Mouse (Mus musculus) midbrain, postnatal 0 days (tissue): ENCODE results near the gene Trim37. TPM values are rescaled to one million over a fixed set of nuclear protein-coding genes. Genes with fewer than 3 reads are reported as not detected.

Experiments
- ATAC-seq: fragments of 200-750 bp; cut with Nextera tagmentation; 2 replicates; pipeline ENCODE4 v1.8.0; 2017; ENCODE audit warnings: moderate number of reproducible peaks, mild to moderate bottlenecking, moderate TSS enrichment, moderate library complexity; ENCODE audit not compliant: low FRiP score
- DNase-seq: peaks from one replicate; pipeline ENCODE4 v3.0.0-alpha.2; 2015; ENCODE audit warnings: low spot score
- H3K27ac ChIP-seq: fragments of 300-500 bp; sonication (generic); 2 replicates; pipeline ENCODE4 v1.5.1; 2014; ENCODE audit warnings: low read depth, mild to moderate bottlenecking, low read length, mixed read lengths
- H3K27me3 ChIP-seq: fragments of 300-500 bp; sonication (generic); 2 replicates; pipeline ENCODE4 v1.6.1; 2014; ENCODE audit warnings: low read length, control low read depth, mixed read lengths; ENCODE audit not compliant: insufficient read depth
- H3K36me3 ChIP-seq: fragments of 300-500 bp; sonication (generic); 2 replicates; pipeline ENCODE4 v1.6.1; 2014; ENCODE audit warnings: low read length, control low read depth, mixed read lengths; ENCODE audit not compliant: insufficient read depth
- H3K4me1 ChIP-seq: fragments of 300-500 bp; sonication (generic); 2 replicates; pipeline ENCODE4 v1.6.1; 2014; ENCODE audit warnings: mild to moderate bottlenecking, control low read depth, antibody characterized with exemption, low read length, mixed read lengths; ENCODE audit not compliant: insufficient read depth
- H3K4me2 ChIP-seq: fragments of 300-500 bp; sonication (generic); 2 replicates; pipeline ENCODE4 v1.6.1; 2014; ENCODE audit warnings: low read depth, mild to moderate bottlenecking, low read length, mixed read lengths; ENCODE audit not compliant: poor library complexity, severe bottlenecking
- H3K4me3 ChIP-seq: fragments of 300-500 bp; sonication (generic); 2 replicates; pipeline ENCODE4 v1.5.1; 2014; ENCODE audit warnings: low read depth, mild to moderate bottlenecking, low read length, moderate library complexity
- H3K9ac ChIP-seq: fragments of 300-500 bp; sonication (generic); replicated peaks from 2 replicates; pipeline ENCODE4 v1.6.1; 2014; ENCODE audit warnings: mild to moderate bottlenecking, low read length, moderate library complexity, mixed read lengths; ENCODE audit not compliant: poor library complexity, severe bottlenecking
- H3K9me3 ChIP-seq: fragments of 300-500 bp; sonication (generic); 2 replicates; pipeline ENCODE4 v1.6.1; 2016; ENCODE audit warnings: low read length, control low read depth
- CTCF ChIP-seq: IDR thresholded peaks from 2 replicates; pipeline ENCODE4 v1.5.1; 2016; ENCODE audit warnings: antibody characterized with exemption, mild to moderate bottlenecking
- WGBS: fragments of 180-500 bp; shearing (Covaris S2); extraction: QIAGEN DNeasy Blood & Tissue Kit; methylation state at CpG from one replicate; pipeline ENCODE4 v1.1.7; 2014; 5-methylcytosine and 5-hydroxymethylcytosine counted together
- polyA plus RNA-seq: library from polyadenylated mRNA; unstranded; fragments of >200 nt; fragmentation: Nextera tagmentation; extraction: Ambion mirVana; gene quantifications from 2 replicates; pipeline ENCODE4 v1.2.1, GENCODE M21; 2015
- total RNA-seq: library from RNA; depleted of rRNA; stranded (reverse); fragments of >200 nt; gene quantifications from 2 replicates; pipeline ENCODE4 v1.2.3, GENCODE M21; 2014

The Trim37 gene
- total and polyA plus RNA-seq, 2 experiments from 2014 or later, result 72.6 to 125 TPM

DNA sequence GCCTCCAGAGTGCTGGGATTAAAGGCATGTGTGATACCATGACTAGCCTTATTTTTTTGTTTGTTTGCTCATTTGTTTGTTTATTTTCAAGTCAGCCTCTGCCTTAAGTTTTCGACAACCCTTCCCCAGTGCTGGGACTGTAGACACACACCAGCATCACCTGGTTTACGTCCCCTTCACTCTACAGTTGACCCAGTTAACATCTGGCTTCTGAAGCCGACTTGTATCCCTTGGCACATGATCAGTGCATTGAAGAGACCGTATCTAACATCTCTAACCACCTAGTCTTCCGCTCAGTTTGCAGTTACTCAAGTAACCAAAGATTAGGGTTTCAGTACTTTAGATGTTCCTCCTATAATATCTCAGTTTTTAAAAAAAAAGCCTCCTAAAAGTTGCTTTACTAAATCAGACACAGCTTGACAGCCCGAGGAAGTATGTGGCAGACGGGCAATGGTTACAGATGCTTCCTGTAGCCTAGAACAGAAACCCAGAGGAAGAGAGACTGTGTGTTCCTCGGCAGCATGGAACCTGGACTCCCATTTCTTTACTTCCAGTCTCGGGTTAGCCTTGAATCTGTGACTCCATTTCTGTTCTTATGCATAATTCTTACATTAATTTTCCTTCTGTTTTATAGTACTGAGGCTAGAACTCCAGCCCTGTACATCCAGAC, 118.4 kb downstream of the Trim37 start:
- H3K4me1 ChIP-seq, result no peaks in the 10 kb centered on the region
- no peaks in the 10 kb centered on the region for H3K27me3 ChIP-seq
- no peak for ATAC-seq
- 88% methylated on average over 9 of the region's 9 CpGs for WGBS
- no peak for TF ChIP-seq CTCF
- H3K4me3 ChIP-seq, result no peak overlapping the region
- H3K36me3 ChIP-seq, result peaks cover 4% of the 10 kb centered on the region
- H3K9ac ChIP-seq, result no peak overlapping the region
- H3K27ac ChIP-seq, result no peak overlapping the region
- no peaks in the 10 kb centered on the region for H3K9me3 ChIP-seq
- no peak overlapping the region for H3K4me2 ChIP-seq
- no peak for DNase-seq

DNA sequence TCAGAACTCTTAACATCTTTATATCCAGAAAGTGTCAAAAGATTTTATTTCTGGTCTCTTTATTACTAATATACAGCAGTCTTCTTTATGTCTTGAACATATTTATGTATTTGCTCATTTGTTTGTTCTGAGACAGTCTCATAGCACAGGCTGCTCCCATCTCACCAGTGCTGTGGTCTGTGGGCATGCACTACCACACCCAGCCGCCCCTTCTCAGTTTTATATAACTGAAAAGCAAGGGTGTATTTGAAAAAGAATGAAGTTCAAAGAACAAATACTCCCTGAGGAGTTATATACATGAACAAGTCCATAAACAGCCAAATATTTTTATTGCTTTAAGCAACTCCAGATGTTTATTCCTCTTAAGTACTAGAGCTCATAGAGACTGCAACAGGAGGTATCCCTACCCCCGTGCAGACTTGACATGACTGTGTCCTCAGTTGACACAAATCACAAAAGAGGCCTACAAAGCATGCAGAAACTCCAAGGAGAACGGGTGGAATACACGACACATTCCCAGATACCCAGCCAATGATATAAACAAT, 119.3 kb downstream of the Trim37 start:
- DNase-seq (no peak), ATAC-seq (no peak)
- H3K36me3 ChIP-seq, result no peaks in the 10 kb centered on the region; the same call in 1 of the 2 replicates
- 83% methylated on average over 4 of the region's 4 CpGs for whole genome bisulfite sequencing
- no peak overlapping the region for H3K27ac ChIP-seq
- H3K4me1 ChIP-seq, result no peaks in the 10 kb centered on the region
- no peak overlapping the region for H3K9ac ChIP-seq
- H3K4me2 ChIP-seq, result no peak overlapping the region
- no peak for TF ChIP-seq CTCF
- no peaks in the 10 kb centered on the region for H3K9me3 ChIP-seq
- no peak overlapping the region for H3K4me3 ChIP-seq
- H3K27me3 ChIP-seq, result no peaks in the 10 kb centered on the region

DNA sequence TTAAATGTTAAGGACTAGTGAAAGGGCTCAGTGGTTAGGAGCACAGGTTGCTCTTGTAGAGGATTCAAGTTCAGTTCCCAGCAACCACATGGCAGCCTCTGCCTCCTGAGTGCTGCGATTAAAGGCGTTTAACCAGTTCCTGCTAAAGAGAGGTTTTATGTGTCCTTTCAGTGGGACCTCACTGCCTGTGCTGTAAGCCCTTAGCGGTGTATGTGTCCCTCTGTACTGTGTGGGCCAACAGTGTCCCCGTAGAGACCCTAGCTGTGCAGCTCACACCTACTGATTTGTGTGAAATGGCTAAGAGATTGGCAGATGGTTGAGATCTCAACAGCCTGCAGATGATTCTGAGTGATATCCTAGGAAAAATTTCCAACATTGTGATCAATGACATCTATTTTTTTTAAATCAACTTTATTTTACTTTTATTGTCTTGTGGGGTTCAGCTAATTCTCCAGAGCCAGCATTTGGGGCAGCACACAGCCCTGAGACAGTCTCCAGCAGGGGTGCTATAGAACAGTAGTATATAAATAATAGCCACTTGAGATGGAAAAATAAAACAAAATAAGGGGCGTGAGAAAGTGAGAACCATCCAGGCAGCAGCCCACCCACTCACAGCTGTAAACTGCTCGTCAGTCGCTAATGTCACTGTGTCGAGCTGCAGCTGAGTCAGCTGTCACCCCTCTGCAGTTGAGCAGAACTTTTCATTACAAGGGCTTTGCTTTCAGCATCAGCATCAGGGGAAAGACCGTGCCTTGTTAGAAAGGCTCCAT, 120.0 kb downstream of the Trim37 start:
- no peak for ATAC-seq

DNA sequence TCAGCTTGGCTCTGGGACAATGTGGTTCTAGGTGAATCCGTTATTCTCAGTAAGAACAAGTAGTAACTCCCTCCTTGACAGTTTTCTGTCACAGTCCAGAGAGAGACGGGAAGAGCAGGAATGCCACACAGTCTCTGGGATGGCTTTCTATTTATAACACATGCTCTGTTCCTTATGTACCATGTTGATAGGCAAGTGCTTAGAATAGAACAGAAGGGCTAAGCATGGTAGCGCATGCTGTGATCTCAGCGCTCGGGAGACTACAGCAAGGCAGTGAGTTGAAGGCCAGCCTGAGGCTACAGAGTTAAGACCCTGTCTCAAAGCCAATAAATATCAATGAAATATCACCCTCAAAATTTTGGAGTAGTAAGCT, 120.6 kb downstream of the Trim37 start:
- Histone ChIP-seq H3K36me3 (no peaks in the 10 kb centered on the region; the same call in 1 of the 2 replicates), H3K27ac (no peak overlapping the region), H3K27me3 (no peaks in the 10 kb centered on the region), H3K4me1 (no peaks in the 10 kb centered on the region), H3K4me3 (no peak overlapping the region), H3K9me3 (no peaks in the 10 kb centered on the region), H3K9ac (no peak overlapping the region), H3K4me2 (no peak overlapping the region)
- no peak for ATAC-seq
- DNase-seq, result no peak
- WGBS, result 55% methylated on average over 5 of the region's 5 CpGs
- no peak for TF ChIP-seq CTCF

More for the DNA sequence above, 120.0 kb downstream of the Trim37 start:
- H3K4me3 ChIP-seq, result no peak overlapping the region
- TF ChIP-seq CTCF, result peak; percentile 47
- no peak overlapping the region for H3K9ac ChIP-seq
- 65% methylated on average over 9 of the region's 9 CpGs for WGBS
- no peaks in the 10 kb centered on the region for H3K9me3 ChIP-seq
- no peak overlapping the region for H3K4me2 ChIP-seq
- DNase-seq, result peak; percentile 17
- no peak overlapping the region for H3K27ac ChIP-seq
- no peaks in the 10 kb centered on the region; the same call in 1 of the 2 replicates for H3K36me3 ChIP-seq
- no peaks in the 10 kb centered on the region for H3K27me3 ChIP-seq
- no peaks in the 10 kb centered on the region for H3K4me1 ChIP-seq

DNA sequence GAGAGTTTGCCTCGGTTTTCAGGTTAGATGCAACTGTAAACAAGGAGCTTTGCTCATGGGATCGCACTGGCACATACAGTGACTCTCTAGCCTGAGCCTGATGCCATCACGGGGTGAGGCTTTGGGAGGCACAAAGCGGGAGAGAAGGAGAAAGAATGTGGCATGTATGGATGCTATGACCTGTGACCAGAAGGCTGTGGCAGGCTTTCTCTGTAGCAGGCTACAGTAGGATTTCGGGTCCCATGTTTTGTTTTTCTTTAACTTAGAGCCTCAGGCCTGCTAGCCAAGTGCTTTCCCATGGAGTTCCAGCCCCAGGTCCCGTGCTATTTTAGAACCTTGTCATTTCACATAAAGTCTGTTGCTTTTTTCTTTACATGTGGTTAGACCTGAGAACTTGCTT, 123.3 kb downstream of the Trim37 start:
- ATAC-seq, result no peak
- no peak overlapping the region for H3K9ac ChIP-seq
- H3K36me3 ChIP-seq, result no peaks in the 10 kb centered on the region
- no peaks in the 10 kb centered on the region for H3K27me3 ChIP-seq
- H3K4me2 ChIP-seq, result no peak overlapping the region
- DNase-seq, result no peak
- WGBS, result 77% methylated on average over 6 of the region's 6 CpGs
- no peaks in the 10 kb centered on the region for H3K4me1 ChIP-seq
- H3K9me3 ChIP-seq, result no peaks in the 10 kb centered on the region
- no peak overlapping the region for H3K27ac ChIP-seq
- TF ChIP-seq CTCF, result no peak
- H3K4me3 ChIP-seq, result no peak overlapping the region

DNA sequence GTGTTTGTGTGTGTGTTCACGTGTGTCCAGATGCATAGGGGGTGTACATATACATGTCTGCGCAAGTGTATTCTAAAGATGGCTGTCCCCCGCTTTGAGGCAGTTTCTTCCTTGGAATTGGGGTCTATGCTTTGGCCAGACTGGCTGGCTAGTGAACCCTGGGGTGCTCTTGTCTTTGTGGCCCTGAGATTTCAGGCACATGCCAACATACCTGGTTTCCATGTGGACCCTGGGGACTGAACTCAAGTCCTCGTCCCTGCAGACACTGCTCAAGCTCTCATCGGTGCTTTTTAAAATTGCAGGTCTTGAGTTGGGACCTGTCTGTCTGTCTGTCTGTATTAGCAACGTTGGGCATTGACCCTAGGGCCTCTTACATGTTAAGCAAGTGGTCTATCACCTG, 126.4 kb downstream of the Trim37 start:
- no peak overlapping the region for H3K4me3 ChIP-seq
- H3K9me3 ChIP-seq, result no peaks in the 10 kb centered on the region
- no peak overlapping the region for H3K27ac ChIP-seq
- H3K36me3 ChIP-seq, result no peaks in the 10 kb centered on the region
- TF ChIP-seq CTCF, result no peak
- no peak overlapping the region for H3K4me2 ChIP-seq
- DNase-seq (no peak), ATAC-seq (no peak)
- no peaks in the 10 kb centered on the region for H3K27me3 ChIP-seq
- 91% methylated on average over 6 of the region's 6 CpGs for WGBS
- H3K9ac ChIP-seq, result no peak overlapping the region
- H3K4me1 ChIP-seq, result no peaks in the 10 kb centered on the region
